Mouse (Mus musculus) lung, postnatal 36 days (tissue): ENCODE measurements around the gene Ptrhd1.

Experiments used
- DNase-seq: peaks from one replicate; pipeline ENCODE4 v3.0.0; 2022; ENCODE audit warnings: mixed read lengths

Gene Ptrhd1

DNA sequence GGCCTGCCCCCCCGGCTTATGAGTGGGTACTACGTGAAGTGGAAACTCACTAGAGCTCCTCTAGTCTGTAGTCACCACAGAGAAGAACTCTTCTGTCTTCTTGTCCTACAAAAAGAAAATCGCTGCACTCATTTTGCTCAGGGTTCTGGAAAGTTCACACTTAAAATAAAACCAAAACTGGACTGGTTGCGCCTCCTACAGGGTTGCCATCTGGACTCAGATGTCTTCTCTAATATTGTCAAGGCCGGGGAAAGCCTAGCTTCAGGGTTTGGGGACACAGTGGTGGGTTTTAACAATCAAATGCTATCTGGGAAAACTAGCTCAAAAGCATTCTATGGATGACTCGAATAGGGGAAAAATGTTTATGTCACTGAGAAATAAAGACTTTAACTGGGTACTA is 16.0 kb downstream of the Ptrhd1 start:
- no peak for DNase-seq

DNA sequence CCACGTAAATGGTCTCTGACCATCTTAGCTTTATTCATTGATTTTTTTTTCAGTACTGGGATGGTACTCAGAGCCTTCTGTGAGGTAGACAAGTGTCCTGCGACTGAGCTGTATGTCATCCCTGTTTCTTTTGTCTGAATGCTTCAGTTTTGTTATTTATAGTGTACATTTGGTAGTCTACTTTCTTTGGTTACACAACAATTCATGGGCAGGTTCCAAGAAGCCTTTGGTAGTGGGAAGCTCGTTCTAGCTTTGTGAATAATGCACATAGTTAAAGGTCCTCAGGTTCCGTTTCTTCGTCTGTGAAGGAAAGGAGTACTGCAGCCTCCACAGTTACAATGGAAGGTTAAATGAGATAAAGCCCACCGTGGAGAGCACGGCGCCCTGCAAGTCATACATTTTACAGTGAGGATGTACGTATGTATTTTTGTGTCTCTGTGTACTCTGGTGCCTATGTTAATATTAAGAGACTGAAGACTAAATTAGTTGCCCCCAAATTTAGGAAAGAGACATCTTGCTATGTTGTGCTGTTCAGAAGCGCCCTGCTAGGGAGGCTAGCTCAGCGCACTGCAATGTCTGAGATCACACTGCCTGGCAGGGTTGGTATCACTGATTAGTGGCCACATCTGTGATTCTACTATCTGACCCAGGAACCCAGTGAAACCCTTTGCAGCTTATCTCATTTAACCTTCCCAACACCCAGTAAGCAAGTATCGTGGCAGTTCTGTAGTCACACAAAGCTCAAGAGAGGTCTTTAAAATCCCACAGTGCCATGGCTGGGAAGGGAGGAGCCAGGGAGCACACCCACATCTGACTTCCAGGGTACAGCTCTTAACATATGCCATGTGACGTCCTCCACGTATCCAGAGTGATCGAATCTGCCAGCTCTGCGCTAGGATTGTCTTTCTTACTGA is 19.2 kb downstream of the Ptrhd1 start:
- DNase-seq: no peak

DNA sequence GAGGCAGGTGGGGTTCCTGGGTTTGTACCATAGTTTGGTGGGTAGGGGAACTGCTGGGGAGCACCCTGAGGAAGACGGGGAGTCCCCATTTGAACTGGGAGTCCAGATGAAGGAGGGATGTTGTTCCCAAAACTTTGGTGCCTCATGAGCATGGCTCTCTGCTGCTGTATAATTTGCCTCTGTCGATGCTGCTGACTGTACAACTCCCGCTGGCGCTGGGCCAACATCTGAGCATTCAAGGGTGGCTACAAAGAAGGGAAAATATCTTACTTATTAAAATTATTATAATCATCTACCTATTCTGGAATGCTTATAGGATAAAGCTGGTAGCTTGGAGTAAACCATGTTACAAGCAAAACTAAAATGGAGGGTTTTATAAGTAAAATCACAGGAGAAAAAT is 33.9 kb downstream of the Ptrhd1 start:
- no peak for DNase-seq

DNA sequence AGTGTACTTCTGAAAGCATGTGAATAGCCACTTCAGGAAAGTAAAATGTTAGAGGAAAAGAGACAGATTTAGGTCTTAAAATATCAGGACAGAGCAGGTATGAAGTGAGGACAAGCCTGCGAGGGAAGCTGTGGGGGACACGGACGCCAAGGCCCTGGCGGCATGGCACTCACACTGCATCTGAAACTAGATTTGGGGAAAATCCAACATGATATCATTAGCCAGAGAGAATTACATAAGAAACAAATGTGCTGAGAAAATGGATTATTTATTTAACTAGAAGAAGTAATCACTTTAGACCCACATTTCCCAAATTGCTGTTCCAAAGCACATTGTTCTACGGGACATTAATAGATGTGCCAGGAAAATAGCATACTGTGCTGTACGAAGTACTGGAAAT is 37.3 kb downstream of the Ptrhd1 start:
- DNase-seq: no peak

DNA sequence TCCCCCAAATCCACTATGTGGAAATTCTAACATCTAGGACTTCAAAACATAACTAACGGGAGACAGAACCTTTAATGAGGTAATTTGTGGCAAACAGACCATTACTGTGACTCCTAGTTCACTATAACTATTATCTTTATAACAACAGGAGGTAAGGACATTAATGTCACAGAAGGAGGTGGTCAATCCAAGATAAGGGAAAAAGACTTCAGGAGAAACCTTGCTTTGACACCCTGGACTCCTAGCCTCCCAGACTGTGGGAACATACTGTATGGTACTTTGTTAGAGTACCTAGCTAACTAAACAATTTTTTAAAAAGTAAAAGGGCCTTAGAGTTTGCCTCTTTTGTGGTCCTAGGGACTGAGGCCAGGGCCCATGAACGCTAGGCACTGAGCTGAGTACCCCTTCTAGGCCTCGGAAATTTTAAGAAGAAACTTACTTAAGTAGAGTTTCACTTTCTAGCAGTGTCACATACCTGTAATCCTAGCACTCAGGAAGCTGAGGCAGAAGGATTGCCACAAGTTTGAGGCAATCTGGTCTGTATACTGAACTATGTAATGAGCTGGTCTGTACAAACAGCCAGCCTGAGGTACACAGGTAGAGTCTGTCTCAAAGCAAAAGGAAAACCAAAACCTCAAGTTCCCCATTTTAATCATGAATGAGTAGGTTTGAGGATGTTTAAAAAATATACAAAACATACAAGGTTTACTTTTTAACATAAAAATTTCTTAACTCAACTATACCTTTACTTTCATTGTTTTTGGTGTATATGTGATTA is 45.3 kb downstream of the Ptrhd1 start:
- no peak for DNase-seq

DNA sequence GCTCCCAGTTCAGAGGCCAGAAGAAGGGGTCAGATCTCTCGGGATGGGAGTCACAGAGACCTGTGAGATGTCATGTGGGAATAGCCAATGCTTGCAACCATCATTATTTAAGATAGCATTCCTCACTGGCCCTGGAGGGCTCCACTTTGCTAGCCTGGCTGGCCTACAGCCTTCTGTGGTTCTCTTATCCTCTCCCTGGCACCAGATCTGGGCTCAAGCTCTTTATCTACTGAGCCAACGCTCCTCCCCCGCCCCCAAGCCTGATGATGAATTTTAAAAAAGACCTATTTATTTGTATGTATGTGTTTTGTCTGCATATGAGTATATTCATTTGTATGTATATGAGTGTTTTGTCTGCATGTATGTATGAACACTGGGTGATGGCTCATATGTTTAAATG is 46.1 kb downstream of the Ptrhd1 start:
- no peak for DNase-seq

DNA sequence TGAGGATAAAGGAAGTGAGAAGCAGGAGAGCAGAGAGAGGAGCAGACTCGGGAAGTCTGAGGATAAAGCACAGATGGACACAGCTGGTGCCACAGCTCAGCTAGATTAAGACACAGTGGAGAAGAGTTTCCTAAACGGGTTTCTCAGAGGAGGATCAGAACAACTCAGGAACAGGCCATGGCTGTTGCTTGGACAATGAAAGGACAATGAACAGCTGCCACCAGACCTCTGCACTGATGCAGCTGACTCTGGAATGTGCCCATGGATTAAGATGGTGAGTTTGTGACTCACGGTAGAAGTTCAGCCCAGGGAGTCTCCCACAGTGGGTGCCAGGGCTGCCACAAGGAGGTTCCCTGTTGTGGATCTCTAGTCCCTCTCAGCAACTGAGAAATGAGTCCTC is 51.4 kb downstream of the Ptrhd1 start:
- peak; percentile 58 for DNase-seq
